Mouse (Mus musculus) embryonic fibroblast, embryonic 13.5 days (primary cell): Measurements from ENCODE around the gene Odf2. TPM values are rescaled to one million over a fixed set of nuclear protein-coding genes. Genes with fewer than 3 reads are reported as not detected.

Experiments used
- H3K27ac ChIP-seq: 2 replicates; pipeline ENCODE4 v1.5.1; 2012; ENCODE audit warnings: low read length, control low read depth, inconsistent platforms; ENCODE audit not compliant: insufficient read depth
- H3K4me1 ChIP-seq: 2 replicates; pipeline ENCODE4 v1.6.1; 2011; ENCODE audit warnings: low read length; ENCODE audit not compliant: control insufficient read depth, insufficient read depth
- H3K4me3 ChIP-seq: 2 replicates; pipeline ENCODE4 v1.5.1; 2011; ENCODE audit warnings: mild to moderate bottlenecking, control low read depth, low read length; ENCODE audit not compliant: insufficient read depth
- CTCF ChIP-seq: IDR thresholded peaks from 2 replicates; pipeline ENCODE4 v1.5.1; 2011; ENCODE audit warnings: mild to moderate bottlenecking, control low read depth, low read length, moderate library complexity, borderline replicate concordance; ENCODE audit not compliant: insufficient read depth
- POLR2A ChIP-seq: IDR thresholded peaks from 2 replicates; pipeline ENCODE4 v1.6.1; 2011; ENCODE audit warnings: low read depth, mild to moderate bottlenecking, control low read depth, low read length, moderate library complexity
- polyA plus RNA-seq: library from polyadenylated mRNA; stranded (reverse); fragments of >200 nt; gene quantifications from 2 replicates; pipeline ENCODE4 v1.2.4, GENCODE M21; 2011; ENCODE audit warnings: low read depth; ENCODE audit not compliant: missing spikeins, insufficient read length

Gene Odf2
- polyA plus RNA-seq, 1 experiment, result 83.2 TPM

- TF ChIP-seq CTCF, result no peak
- TF ChIP-seq POLR2A, result peak; percentile 98
Measured at GRCm38 (mm10) chr2:29965250-29965843, 76.3 kb downstream of the Odf2 start, which contains the start of gene Sptan1. Gene Sptan1, plus strand, starts transcription at chr2:29965560.

GRCm38 (mm10) chr2:29965906-29966305, 76.9 kb downstream of the Odf2 start:
- Histone ChIP-seq H3K4me1 (peaks cover 29% of the 10 kb centered on the region), H3K27ac (peak overlapping the region; percentile 87), H3K4me3 (peak overlapping the region; percentile 97)
- no peak for TF ChIP-seq POLR2A
- no peak for TF ChIP-seq CTCF

More at GRCm38 (mm10) chr2:29965250-29965843, 76.3 kb downstream of the Odf2 start, which contains the start of gene Sptan1:
- Histone ChIP-seq H3K4me3 (peak within 1 kb of the TSS; percentile 97), H3K27ac (peak within 1 kb of the TSS; percentile 91), H3K4me1 (peaks cover 27% of the 10 kb centered on the region)

DNA sequence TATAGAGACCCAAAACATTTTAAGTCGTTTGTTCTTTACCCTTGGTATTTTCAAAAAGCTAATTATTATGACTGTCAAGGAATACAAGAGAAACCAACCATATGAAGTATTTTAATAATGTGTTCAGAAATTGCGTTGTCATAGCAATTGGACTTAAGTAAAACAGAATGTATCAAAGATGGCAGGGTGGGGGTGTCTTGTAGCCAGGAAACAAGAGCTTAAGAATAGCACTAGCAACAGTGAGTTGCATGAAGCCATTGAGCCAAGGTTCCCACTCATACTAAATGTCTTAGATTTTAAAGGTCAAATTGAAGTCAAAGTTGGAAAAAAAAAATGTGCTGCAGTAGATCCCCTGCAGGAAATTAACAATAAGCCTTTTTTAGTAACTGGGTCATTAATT, 77.8 kb downstream of the Odf2 start:
- peaks cover 31% of the 10 kb centered on the region for H3K4me1 ChIP-seq
- TF ChIP-seq CTCF (no peak), POLR2A (no peak)
- H3K27ac ChIP-seq, result no peak overlapping the region
- peak overlapping the region; percentile 97 for H3K4me3 ChIP-seq

DNA sequence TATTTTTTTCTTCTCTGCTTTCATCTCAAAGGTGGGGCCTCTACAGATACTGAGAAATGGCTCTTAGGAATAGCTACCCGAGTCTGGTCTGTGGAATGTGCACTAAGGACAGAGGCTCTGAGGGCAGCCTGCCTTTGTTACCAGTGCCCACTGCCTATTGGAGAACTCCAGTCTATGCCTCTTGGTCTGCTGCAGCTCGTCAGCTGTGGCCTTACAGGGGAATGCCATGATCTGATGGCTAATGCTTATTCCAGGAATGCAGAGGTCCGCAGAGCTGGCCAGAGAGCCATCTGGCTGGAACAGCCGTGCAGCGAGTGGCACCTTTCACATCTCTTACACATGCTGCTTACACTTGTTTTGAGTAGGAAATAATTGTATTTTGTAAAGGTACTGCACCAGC, 78.7 kb downstream of the Odf2 start:
- TF ChIP-seq POLR2A, result no peak
- no peak for TF ChIP-seq CTCF
- Histone ChIP-seq H3K27ac (no peak overlapping the region), H3K4me3 (peak overlapping the region; percentile 97), H3K4me1 (peaks cover 33% of the 10 kb centered on the region)

DNA sequence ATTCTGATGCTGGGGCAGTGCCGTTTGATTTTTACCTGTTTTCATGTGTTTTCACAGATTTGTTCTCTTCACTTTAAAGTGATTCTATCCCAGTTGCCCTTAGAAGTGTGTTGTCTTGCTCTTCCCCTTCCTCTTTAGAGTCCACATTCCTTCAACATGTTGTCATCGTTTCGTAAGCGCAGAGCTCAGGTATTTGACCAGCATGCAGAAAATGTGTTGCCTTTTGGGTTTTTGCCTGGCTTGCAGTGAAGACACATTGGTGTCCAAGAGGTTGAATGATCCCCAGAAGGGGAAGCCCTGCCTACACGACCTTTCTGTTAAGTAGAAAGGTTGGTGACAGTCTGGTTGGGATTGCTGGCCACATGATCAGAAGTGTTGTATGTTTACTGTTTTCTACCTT, 79.6 kb downstream of the Odf2 start:
- TF ChIP-seq POLR2A (no peak), CTCF (no peak)
- H3K4me1 ChIP-seq, result peaks cover 30% of the 10 kb centered on the region
- no peak overlapping the region for H3K4me3 ChIP-seq
- H3K27ac ChIP-seq, result no peak overlapping the region

DNA sequence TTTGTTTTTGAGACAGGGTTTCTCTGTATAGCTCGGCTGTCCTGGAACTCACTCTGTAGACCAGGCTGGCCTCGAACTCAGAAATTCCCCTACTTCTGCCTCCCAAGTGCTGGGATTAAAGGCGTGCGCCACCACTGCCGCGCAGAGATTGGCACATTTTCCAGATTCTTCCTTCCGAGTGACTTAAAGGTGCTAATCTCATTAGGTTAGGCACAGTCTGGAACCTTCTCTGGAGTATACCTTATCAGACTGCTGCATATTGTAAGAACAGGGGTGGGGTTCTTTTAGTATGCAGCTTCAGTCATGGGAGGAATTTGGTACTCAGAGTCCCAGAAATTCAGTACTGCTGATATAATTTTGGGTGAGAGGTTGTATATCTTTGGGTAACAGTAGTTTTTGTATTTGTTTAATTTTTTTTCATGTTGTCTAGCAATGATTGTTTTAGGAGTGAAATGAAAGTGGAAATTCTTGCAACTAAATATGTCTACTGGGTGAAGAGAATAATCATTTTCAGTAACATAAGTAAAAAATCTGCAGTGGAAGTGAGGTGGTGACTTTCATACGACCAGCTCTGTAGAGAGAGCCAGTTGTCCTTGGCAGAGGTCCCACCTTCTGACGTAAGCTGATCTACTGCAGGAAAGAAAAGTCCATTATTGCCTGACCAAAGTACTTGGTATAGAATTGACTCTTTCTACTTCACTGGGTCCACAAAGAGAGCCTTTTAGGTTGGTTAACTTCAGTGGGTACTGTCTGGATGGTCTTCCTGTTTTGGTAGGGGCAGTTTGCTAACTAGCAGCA, 83.0 kb downstream of the Odf2 start:
- no peak overlapping the region for H3K4me3 ChIP-seq
- H3K27ac ChIP-seq, result no peak overlapping the region
- H3K4me1 ChIP-seq, result peaks cover 22% of the 10 kb centered on the region
- no peak for TF ChIP-seq POLR2A
- TF ChIP-seq CTCF, result no peak

DNA sequence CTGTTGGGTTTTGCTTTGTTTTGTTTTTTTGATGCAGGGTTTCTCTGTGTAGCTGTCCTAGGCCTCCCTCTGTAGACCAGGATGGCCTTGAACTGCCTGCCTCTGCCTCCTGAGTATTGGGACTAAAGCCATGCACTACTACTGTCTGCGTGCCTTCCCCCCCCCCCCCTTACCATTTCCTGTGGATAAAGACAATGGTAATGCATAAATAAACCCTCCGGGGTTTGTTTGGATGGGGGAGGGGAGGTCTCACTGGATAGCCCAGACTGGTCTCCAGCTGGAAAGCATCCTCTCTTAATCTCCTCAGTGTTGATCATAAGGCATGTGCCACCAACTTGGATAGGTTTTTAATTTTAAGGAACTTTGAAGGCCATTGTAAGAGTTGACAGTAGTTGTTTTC, 84.5 kb downstream of the Odf2 start:
- Histone ChIP-seq H3K4me1 (peaks cover 18% of the 10 kb centered on the region), H3K4me3 (no peak overlapping the region), H3K27ac (no peak overlapping the region)
- TF ChIP-seq POLR2A, result no peak
- no peak for TF ChIP-seq CTCF

- no peak for TF ChIP-seq POLR2A
- TF ChIP-seq CTCF, result no peak
- H3K27ac ChIP-seq, result no peak overlapping the region
- H3K4me1 ChIP-seq, result peaks cover 3% of the 10 kb centered on the region
- H3K4me3 ChIP-seq, result no peak overlapping the region
Measured at GRCm38 (mm10) chr2:29977307-29977706, 88.3 kb downstream of the Odf2 start.

DNA sequence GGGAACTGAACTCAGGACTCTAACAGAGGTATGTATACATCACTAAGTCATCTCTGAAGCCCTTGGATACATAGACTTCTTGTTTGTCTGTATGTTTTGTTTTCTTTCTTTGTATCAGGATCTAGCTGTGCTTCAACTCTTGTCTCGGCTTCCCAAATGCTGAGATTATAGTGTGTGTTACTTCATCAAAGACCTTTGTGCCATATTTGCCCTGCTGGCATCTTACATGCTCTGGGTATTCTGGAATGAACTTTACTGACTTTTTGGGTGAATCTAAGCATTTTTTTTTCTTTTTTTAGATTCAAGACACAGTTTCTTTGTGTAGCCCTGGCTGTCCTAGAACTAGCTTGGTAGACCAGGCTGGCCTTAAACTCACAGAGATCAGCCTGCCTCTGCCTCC, 91.6 kb downstream of the Odf2 start:
- Histone ChIP-seq H3K27ac (no peak overlapping the region), H3K4me3 (no peak overlapping the region), H3K4me1 (no peaks in the 10 kb centered on the region)
- TF ChIP-seq POLR2A (no peak), CTCF (no peak)

Other genes starting within 250 kb of the Odf2 start
- gene Gm13420, start 137.5 kb upstream of the Odf2 start, polyA plus RNA-seq, result not detected in 2 replicates
- not detected in 2 replicates for gene Gm13547, start 129.9 kb upstream of the Odf2 start, polyA plus RNA-seq
- 9.3 and 12.6 TPM in 2 replicates for gene Coq4, start 101.7 kb upstream of the Odf2 start, polyA plus RNA-seq
- 22.5 and 33.3 TPM in 2 replicates for gene Trub2, start 100.7 kb upstream of the Odf2 start, polyA plus RNA-seq
- 18.5 and 22.1 TPM in 2 replicates for gene Slc27a4, start 86.6 kb upstream of the Odf2 start, polyA plus RNA-seq
- gene Urm1, start 69.1 kb upstream of the Odf2 start, polyA plus RNA-seq, result 42.0 and 44.5 TPM in 2 replicates
- 52.3 and 58.2 TPM in 2 replicates for gene Cercam, start 20.1 kb upstream of the Odf2 start, polyA plus RNA-seq
- 33.0 and 42.4 TPM in 2 replicates for gene Gle1, start 46.2 kb downstream of the Odf2 start, polyA plus RNA-seq
- 222 and 243 TPM in 2 replicates for gene Sptan1, start 76.3 kb downstream of the Odf2 start, polyA plus RNA-seq
- gene Wdr34, start 159.7 kb downstream of the Odf2 start, polyA plus RNA-seq, result 9.2 and 10.8 TPM in 2 replicates
- gene Set, start 168.2 kb downstream of the Odf2 start, polyA plus RNA-seq, result 457 and 582 TPM in 2 replicates
- 6.5 and 8.2 TPM in 2 replicates for gene Pkn3, start 188.5 kb downstream of the Odf2 start, polyA plus RNA-seq
- 26.8 and 30.5 TPM in 2 replicates for gene Zdhhc12, start 204.4 kb downstream of the Odf2 start, polyA plus RNA-seq
- 15.2 and 21.4 TPM in 2 replicates for gene Zer1, start 235.4 kb downstream of the Odf2 start, polyA plus RNA-seq
- 39.8 and 41.0 TPM in 2 replicates for gene Tbc1d13, start 244.5 kb downstream of the Odf2 start, polyA plus RNA-seq